Mouse (Mus musculus) adrenal gland, postnatal 14 days (tissue): ENCODE results near the gene Olfr307. TPM values are rescaled to one million over a fixed set of nuclear protein-coding genes. Genes with fewer than 3 reads are reported as not detected.
"Not testable (repeated sequence)": the region's sequence is repeated elsewhere in the genome, so short reads cannot be mapped to it uniquely, and the experiment has no call there.

Source experiments
- DNase-seq: peaks from one replicate; pipeline ENCODE4 v3.0.0; 2021; ENCODE audit warnings: mixed read lengths
- long read RNA-seq, 2 experiments: library from polyadenylated mRNA; stranded (forward); transcript quantifications; one replicate each; pipeline ENCODE4 v2.0.0; 2021
- microRNA-seq, 2 experiments: library from miRNA; unstranded; fragments of <30 nt; microRNA quantifications; one replicate each; pipeline ENCODE4 v1.2.0; 2021
- total RNA-seq: library from RNA; stranded (reverse); gene quantifications from 2 replicates; pipeline ENCODE4 v1.2.3, GENCODE M21; 2021

The Olfr307 gene
- total RNA-seq, result not detected in 2 replicates
- long read RNA-seq, experiment 1, result 0 reads
- long read RNA-seq, experiment 2, result 0 reads

DNA sequence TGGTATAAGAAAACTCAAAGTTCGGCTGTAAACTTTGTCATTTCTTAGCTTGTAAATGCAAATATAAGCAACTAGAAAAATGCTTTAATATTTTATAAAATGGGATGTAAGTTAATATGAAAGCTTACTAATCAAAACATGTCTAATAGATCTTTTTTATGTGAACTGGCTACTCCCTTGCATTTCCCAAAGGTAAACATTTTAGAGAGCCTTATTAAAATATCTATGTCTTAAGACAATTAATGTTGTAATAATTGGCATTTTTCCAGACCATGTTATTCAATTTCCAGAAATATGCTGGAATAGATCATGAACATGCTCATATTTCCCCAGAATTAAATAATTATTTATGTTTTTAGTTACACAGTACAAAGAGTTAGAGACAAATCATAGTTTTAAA, at the start of gene Olfr307:
Olfr307 (minus strand) TSS at position 101 of the 400 bp plus-strand sequence.
- DNase-seq, result no peak

DNA sequence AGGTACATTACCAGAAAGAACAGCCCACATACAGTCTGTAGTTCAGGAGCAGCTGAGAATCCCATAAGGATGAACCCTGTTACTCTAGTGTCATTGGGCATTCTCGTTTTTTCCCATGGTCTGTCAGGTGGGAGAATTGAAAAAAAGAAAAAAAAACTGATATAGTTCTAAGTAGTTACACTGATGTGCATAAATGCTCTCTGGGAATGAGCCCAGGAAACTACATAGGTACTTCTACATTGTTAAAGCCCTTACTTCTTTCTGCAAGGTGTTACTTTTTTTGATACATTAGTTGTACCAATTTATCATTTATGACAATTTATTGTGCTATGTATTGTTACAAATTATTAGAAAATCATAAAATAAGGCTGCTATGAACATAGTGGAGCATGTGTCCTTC, 49.2 kb upstream of the Olfr307 start, which contains the start of gene Olfr304:
Olfr304 (minus strand) TSS at position 101 of the 400 bp plus-strand sequence.
- no peak for DNase-seq

DNA sequence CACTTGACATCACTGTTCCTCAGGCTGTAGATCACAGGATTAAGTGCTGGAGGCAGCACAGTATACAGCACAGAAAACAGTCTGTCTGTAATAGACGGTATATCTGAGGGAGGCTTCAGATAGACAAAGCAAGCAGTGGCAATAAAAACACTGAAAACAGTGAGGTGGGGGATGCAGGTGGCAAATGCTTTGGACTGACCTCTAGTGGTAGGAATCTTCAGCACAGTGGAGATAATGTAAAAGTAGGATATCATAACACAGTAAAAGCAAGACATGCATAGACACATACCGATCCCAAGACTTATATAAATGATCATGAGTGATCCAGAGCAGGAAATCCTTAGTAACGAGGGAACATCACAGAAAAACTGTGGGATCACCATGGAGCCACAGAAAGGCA, 48.4 kb upstream of the Olfr307 start:
- no peak for DNase-seq

DNA sequence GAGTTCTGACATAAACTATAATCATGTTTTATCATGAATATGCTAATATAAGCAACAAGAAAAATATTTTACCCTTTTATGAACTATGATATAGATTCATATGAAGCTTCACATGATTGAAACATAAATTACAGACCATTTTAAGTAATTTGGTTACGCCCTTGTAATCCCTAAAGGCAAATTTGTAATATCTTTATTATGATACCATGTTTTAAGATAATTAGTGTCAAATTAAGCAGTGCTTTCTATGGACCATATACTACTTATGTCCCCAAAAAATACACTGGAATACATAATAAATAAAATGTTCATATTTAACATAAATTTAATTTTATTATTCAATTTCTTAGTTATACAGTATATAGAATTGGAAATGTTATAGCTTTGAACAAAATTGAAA, 29.4 kb upstream of the Olfr307 start, which contains the start of gene Olfr305:
Olfr305 (minus strand) TSS at position 101 of the 400 bp plus-strand sequence.
- DNase-seq, result no peak

DNA sequence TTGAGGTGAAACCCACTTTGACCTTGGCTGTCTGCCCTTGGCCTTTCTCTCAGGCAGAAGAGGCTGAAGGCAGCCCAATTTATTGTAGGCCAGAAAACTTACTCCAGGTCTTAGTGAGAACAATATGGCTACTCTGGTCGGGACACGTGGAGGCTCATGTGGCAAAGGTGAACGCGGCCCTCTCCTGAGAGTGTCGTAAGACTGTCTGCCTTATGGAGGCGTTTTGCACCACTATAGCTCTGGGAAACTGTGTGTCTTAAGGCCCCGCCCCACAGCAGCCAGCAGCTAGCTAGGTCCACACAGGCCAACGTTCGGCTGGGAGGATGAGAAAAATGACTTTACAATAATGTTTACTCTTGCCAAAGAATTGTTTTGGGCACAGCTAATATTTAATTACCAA, 8.9 kb upstream of the Olfr307 start:
- not testable (repeated sequence) for DNase-seq

DNA sequence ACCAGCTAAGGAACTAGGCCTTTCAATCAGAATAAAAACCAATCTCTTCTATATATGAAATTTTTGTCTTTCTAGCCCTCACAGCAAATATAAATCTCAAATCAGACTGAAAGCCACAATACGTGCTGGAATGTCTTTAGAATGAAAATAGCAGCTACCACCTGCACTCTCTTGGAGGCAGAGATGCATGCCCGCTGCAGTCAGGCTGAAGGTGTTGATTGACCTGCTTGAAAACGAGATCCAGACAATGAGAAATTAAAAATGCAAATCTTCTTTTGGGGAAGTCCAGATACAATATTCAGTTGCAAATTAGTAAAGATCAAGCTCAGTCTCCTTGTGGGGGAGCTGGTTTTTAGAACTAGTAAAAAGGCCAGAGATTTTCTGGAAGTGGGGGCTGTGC, 6.9 kb upstream of the Olfr307 start:
- no peak for DNase-seq

DNA sequence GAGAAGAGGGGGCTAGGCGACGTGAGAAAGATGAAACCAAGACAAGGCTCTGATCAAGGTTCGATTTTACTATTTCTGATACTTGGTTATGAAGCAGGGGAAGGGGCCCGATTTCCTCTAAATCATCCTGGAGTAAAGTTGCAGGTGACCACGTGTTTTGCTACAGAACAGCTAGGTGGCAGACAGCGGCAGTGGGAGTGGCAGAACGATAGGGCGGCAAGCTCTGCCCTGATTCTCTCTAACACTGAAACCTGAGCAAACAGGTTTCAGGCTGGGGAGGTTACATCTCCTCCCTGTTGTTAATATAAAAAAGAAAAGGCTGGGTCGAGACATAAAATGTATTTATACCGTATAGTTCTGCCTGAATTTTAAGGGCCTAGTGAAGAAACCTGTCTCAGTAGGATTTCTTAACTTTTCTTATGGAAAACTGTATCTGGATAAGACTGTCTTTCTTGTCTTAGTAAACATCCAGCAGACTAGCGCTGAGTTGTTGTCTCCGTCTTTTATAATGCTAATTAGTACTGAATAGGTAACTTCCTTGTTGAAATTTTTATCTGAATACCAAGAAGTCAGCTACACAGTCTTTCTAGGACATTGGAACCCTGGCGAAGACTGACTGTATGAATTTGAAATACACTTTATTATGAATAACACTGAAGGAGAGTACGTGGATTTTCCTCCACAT, 5.6 kb upstream of the Olfr307 start:
- no peak for DNase-seq

DNA sequence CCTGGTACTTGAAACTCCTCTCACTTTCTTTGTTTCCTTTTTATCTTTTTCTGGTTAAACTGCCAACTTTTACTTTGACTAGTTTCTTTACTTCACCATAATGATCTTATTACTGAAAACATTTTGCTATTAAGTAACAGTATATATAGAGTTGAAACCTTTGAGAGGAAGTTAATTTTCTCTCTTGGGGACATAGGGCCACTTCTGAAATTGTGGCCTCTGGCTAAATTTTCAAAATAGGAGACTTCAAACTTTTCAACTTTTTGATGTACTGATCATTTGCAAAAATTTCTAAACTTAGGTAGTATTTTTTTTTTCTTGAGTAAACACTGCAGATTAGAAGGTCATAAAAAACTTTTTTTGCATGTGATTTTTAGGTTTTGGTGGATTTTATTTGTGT, 11.9 kb downstream of the Olfr307 start, which contains the start of gene Olfr308:
Olfr308 (minus strand) TSS at position 101 of the 400 bp plus-strand sequence.
- no peak for DNase-seq

DNA sequence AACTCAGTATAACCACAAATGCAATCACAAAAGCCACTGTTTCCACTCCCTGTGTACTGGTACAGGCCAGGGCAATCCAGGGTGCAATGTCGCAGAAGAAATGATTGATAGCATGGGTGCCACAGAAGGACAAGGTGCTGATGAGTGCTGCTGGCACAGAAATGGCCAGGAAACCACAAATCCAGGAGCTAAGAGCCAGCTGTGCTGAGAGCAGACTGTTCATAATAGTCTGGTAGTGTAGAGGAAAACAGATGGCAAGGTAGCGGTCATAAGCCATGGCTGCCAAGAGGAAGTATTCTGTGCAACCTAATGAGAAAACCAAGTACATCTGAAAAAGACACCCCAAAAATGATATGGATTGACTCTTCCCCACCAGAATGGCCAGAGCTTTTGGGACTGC, 16.1 kb downstream of the Olfr307 start:
- no peak for DNase-seq

DNA sequence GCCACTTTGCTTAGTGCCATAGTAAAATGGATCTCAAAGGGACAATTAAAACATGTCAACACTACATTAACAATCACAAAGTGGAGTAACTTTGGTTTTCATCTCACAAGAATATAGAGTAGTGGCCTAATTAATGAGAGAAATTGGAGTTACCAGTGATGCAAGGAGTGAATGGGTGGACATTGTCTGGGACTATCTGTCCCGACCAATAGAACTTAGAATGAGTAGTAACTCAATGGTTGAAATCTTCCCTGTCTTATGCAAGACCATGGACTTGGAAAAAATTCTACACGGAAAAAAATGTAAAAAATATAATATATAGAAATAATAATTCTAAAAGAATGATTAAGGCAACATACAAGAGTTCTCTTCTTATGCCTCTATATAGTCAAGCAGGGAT, 23.8 kb downstream of the Olfr307 start, which contains the start of gene Olfr309:
Olfr309 (minus strand) TSS at position 101 of the 400 bp plus-strand sequence.
- DNase-seq, result no peak

Small RNAs within 50 kb of the gene (microRNA-seq; reads per million reads assigned to microRNA genes)
- gene Gm23192, result 0 reads per million in 2 experiments

Other genes starting within 250 kb of the Olfr307 start
- gene Vmn2r75, start 165.8 kb downstream of the Olfr307 start, total RNA-seq, result not detected in 2 replicates
- gene Vmn2r76, start 91.3 kb downstream of the Olfr307 start, total RNA-seq, result not detected in 2 replicates
- not detected in 2 replicates for gene Olfr310, start 60.4 kb downstream of the Olfr307 start, total RNA-seq
- not detected in 2 replicates for gene Olfr309, start 23.9 kb downstream of the Olfr307 start, total RNA-seq
- gene Olfr308, start 12.0 kb downstream of the Olfr307 start, total RNA-seq, result not detected in 2 replicates
- not detected in 2 replicates for gene Olfr305, start 29.3 kb upstream of the Olfr307 start, total RNA-seq
- not detected in 2 replicates for gene Olfr304, start 49.1 kb upstream of the Olfr307 start, total RNA-seq
- not detected in 2 replicates for gene Olfr303, start 60.2 kb upstream of the Olfr307 start, total RNA-seq
- not detected in 2 replicates for gene Olfr301, start 66.3 kb upstream of the Olfr307 start, total RNA-seq
- gene Olfr299, start 122.3 kb upstream of the Olfr307 start, total RNA-seq, result not detected in 2 replicates
- gene Olfr298, start 154.9 kb upstream of the Olfr307 start, total RNA-seq, result not detected in 2 replicates
- not detected in 2 replicates for gene Olfr297, start 182.4 kb upstream of the Olfr307 start, total RNA-seq
- not detected in 2 replicates for gene Olfr295, start 246.3 kb upstream of the Olfr307 start, total RNA-seq